Mouse (Mus musculus) forebrain, embryonic 15.5 days (tissue): ENCODE results near the gene Gpt2. TPM values are rescaled to one million over a fixed set of nuclear protein-coding genes. Genes with fewer than 3 reads are reported as not detected.

ENCODE experiments used
- ATAC-seq: fragments of 200-750 bp; cut with Nextera tagmentation; replicated peaks from 2 replicates; pipeline ENCODE4 v1.8.0; 2017; ENCODE audit warnings: mild to moderate bottlenecking, moderate TSS enrichment, moderate library complexity
- H3K27ac ChIP-seq: fragments of 300-500 bp; sonication (generic); replicated peaks from 2 replicates; pipeline ENCODE4 v1.5.1; 2015; ENCODE audit warnings: mild to moderate bottlenecking, inconsistent platforms
- H3K27me3 ChIP-seq: fragments of 300-500 bp; sonication (generic); 2 replicates; pipeline ENCODE4 v1.6.1; 2015; ENCODE audit warnings: inconsistent platforms
- H3K36me3 ChIP-seq: fragments of 300-500 bp; sonication (generic); 2 replicates; pipeline ENCODE4 v1.6.1; 2015; ENCODE audit warnings: mild to moderate bottlenecking, inconsistent platforms
- H3K4me1 ChIP-seq: fragments of 300-500 bp; sonication (generic); 2 replicates; pipeline ENCODE4 v1.6.1; 2015; ENCODE audit warnings: inconsistent platforms
- H3K4me2 ChIP-seq: fragments of 300-500 bp; sonication (generic); replicated peaks from 2 replicates; pipeline ENCODE4 v1.6.1; 2015; ENCODE audit warnings: mild to moderate bottlenecking, inconsistent platforms
- H3K4me3 ChIP-seq: fragments of 300-500 bp; sonication (generic); 2 replicates; pipeline ENCODE4 v1.5.1; 2015; ENCODE audit warnings: mild to moderate bottlenecking, inconsistent platforms
- H3K9ac ChIP-seq: fragments of 300-500 bp; sonication (generic); replicated peaks from 2 replicates; pipeline ENCODE4 v1.6.1; 2015; ENCODE audit warnings: mild to moderate bottlenecking, inconsistent platforms
- H3K9me3 ChIP-seq: fragments of 300-500 bp; sonication (generic); 2 replicates; pipeline ENCODE4 v1.6.1; 2016; ENCODE audit warnings: inconsistent platforms
- WGBS: fragments of 180-500 bp; shearing (Covaris S2); methylation state at CpG from one replicate; pipeline ENCODE4 v1.1.7; 2015; ENCODE audit warnings: mixed read lengths; 5-methylcytosine and 5-hydroxymethylcytosine counted together
- polyA plus RNA-seq: library from polyadenylated mRNA; unstranded; fragments of >200 nt; fragmentation: Nextera tagmentation; extraction: Ambion mirVana; gene quantifications from 2 replicates; pipeline ENCODE4 v1.2.1, GENCODE M21; 2015

Gene Gpt2
- polyA plus RNA-seq, 1 experiment from 2014 or later, result 40.9 TPM

DNA sequence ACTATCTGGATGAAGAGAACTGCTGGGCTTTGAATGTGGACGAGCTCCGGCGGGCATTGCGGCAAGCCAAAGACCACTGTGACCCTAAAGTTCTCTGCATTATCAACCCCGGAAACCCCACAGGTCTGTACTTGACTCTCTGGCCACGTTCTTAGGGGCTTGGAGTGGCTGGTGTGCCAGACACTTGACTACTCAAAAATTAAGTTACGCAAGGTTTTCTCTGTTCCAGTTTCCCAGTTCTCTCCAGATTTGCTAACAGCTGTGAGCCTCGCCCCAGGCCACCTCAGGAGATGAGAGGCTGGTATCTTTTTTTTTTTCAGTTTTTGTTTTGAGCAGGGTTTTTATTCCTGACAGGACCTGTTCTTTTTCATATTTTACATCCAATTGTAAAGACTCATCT is 19.9 kb downstream of the Gpt2 start:
- Histone ChIP-seq H3K4me3 (no peak overlapping the region), H3K27ac (no peak overlapping the region), H3K9me3 (no peaks in the 10 kb centered on the region), H3K4me2 (no peak overlapping the region), H3K36me3 (peaks cover 81% of the 10 kb centered on the region), H3K4me1 (no peaks in the 10 kb centered on the region), H3K9ac (no peak overlapping the region), H3K27me3 (no peaks in the 10 kb centered on the region)
- WGBS, result 89% methylated on average over 8 of the region's 8 CpGs
- no peak for ATAC-seq

DNA sequence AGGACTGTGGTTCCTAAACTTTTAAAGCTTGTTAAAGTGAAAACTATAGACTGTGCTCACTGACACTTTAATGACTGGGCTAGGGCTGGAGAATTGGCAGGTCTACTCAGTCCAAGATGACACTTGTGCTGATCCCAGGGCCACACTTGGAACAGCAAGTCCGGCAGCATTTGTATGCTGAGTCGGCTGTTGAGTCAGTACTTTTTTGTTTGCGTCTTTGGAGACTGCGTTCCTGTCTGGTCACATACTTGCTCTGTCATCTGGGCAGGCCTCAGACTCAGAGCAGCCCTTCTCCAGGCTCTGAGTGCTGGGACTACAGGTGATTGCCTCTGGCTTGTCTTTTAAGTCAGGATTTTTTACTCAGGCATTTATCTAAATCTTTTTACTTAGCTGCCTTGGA is 20.9 kb downstream of the Gpt2 start:
- H3K27me3 ChIP-seq, result no peaks in the 10 kb centered on the region
- 0 out of 2 replicates have a peak overlapping the region, but pooled peaks have one; percentile 19 for H3K27ac ChIP-seq
- H3K36me3 ChIP-seq, result peaks cover 87% of the 10 kb centered on the region
- no peaks in the 10 kb centered on the region for H3K4me1 ChIP-seq
- no peak overlapping the region for H3K4me3 ChIP-seq
- H3K9ac ChIP-seq, result no peak overlapping the region
- WGBS, result 88% methylated on average over 4 of the region's 4 CpGs
- H3K9me3 ChIP-seq, result no peaks in the 10 kb centered on the region
- no peak overlapping the region for H3K4me2 ChIP-seq
- no peak for ATAC-seq

DNA sequence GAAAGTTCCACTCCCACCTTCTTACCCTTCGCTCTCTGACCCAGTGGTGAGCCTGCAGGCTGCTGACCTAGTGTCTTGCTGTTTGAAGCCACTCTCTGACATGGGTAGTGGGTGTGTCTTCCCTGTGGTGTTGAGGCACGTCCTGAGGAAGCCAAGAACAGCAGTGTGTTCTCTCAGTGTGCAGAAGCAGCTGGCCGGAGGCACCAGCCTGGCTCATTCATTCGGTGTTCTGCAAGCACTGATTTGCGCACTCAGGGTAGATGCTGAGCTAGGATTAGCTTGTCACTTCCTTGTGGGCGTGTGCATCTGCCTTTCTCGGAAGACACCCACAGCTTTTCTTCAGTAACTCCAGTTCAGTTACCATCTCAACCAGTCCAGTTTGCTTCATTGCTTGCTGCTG is 23.0 kb downstream of the Gpt2 start:
- Histone ChIP-seq H3K4me1 (no peaks in the 10 kb centered on the region), H3K4me3 (no peak overlapping the region), H3K27ac (no peak overlapping the region), H3K9ac (no peak overlapping the region), H3K36me3 (peaks cover 83% of the 10 kb centered on the region), H3K9me3 (no peaks in the 10 kb centered on the region), H3K27me3 (no peaks in the 10 kb centered on the region), H3K4me2 (no peak overlapping the region)
- WGBS, result 76% methylated on average over 7 of the region's 7 CpGs
- ATAC-seq, result no peak

DNA sequence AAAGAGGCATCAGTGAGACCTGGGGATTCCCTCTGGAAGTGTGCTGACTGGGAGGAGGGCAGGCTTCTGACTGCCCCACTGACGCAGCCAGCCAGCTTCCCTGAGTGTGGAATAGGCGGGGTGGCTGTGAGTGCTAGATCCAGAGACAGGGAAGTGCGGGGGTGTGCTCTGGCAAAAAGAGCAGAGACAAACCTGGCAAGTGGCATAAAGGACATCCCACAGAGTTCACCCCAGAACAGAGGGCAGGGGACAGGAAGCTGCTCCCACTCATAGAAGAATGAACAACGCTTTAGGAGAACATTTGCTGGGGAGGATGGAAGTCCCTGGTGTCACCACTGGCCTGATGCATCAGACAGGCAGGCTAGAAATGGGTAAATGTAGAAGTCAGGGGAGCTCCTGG is 25.0 kb downstream of the Gpt2 start:
- Histone ChIP-seq H3K4me2 (no peak overlapping the region), H3K27ac (no peak overlapping the region), H3K9me3 (no peaks in the 10 kb centered on the region), H3K4me1 (no peaks in the 10 kb centered on the region), H3K4me3 (no peak overlapping the region), H3K27me3 (no peaks in the 10 kb centered on the region), H3K9ac (no peak overlapping the region), H3K36me3 (peaks cover 81% of the 10 kb centered on the region)
- WGBS, result 79% methylated on average over 4 of the region's 4 CpGs
- ATAC-seq, result no peak

DNA sequence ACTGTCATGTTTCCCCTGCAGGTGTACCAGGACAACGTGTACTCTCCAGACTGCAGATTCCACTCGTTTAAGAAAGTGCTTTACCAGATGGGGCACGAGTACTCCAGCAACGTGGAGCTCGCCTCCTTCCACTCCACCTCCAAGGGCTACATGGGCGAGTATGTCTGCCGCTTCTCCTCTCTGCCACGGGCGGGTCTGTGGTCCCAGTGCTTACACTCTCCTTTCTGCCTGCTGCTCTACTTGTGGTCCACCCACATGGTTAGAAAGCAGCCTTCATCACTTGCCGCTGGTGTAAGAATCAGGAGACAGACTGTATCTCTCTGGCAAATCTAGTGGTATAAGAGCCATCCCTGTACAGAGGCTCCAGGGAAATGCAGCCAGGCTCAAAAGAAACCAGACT is 25.6 kb downstream of the Gpt2 start:
- Histone ChIP-seq H3K27me3 (no peaks in the 10 kb centered on the region), H3K4me3 (no peak overlapping the region), H3K9me3 (no peaks in the 10 kb centered on the region), H3K4me2 (no peak overlapping the region), H3K4me1 (no peaks in the 10 kb centered on the region), H3K36me3 (peaks cover 82% of the 10 kb centered on the region), H3K9ac (no peak overlapping the region), H3K27ac (no peak overlapping the region)
- no peak for ATAC-seq
- 95% methylated on average over 10 of the region's 10 CpGs for WGBS

DNA sequence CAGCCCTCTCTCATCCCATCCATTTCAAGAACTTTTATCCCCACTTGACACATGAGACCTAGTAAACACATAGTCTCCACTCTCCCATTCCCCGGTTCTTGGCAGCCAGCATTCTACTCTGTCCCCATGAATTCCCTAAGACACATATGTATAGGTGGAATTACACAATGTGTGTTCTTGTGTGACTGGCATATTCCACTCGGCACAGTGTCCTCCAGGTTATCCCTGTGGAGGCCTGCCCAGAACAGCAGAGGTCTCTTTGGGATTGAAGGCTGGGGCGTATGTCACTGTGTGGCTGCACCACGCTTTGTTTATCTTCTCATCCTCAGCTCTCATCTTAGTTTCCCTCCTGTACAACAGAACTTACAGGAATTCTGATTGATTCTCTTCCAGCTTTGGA is 28.2 kb downstream of the Gpt2 start:
- Histone ChIP-seq H3K4me2 (no peak overlapping the region), H3K27me3 (no peaks in the 10 kb centered on the region), H3K4me1 (no peaks in the 10 kb centered on the region), H3K9me3 (no peaks in the 10 kb centered on the region), H3K36me3 (peaks cover 81% of the 10 kb centered on the region), H3K4me3 (no peak overlapping the region), H3K9ac (no peak overlapping the region), H3K27ac (no peak overlapping the region)
- no peak for ATAC-seq
- 92% methylated on average over 4 of the region's 4 CpGs for WGBS

DNA sequence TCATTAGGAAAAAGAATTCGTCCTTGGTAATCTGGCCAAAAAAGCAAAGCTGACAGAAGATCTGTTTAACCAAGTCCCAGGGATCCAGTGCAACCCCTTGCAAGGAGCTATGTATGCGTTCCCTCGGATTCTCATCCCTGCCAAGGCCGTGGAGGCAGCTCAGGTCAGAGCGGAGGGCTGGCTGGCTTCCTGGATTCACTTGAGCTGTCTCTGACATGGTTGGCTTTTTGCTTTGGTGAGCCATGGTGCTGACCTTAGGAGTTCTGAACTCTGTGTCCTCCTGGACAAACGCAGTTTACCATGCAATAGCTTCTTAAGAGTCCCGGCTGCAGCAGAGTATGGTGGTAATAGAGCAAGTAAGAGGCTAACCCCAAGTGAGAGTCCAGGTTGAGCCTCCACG is 29.0 kb downstream of the Gpt2 start:
- no peak overlapping the region for H3K4me2 ChIP-seq
- WGBS, result 94% methylated on average over 8 of the region's 8 CpGs
- ATAC-seq, result no peak
- no peaks in the 10 kb centered on the region for H3K4me1 ChIP-seq
- H3K36me3 ChIP-seq, result peaks cover 79% of the 10 kb centered on the region
- H3K27me3 ChIP-seq, result no peaks in the 10 kb centered on the region
- no peak overlapping the region for H3K9ac ChIP-seq
- H3K9me3 ChIP-seq, result no peaks in the 10 kb centered on the region
- no peak overlapping the region for H3K27ac ChIP-seq
- H3K4me3 ChIP-seq, result no peak overlapping the region

DNA sequence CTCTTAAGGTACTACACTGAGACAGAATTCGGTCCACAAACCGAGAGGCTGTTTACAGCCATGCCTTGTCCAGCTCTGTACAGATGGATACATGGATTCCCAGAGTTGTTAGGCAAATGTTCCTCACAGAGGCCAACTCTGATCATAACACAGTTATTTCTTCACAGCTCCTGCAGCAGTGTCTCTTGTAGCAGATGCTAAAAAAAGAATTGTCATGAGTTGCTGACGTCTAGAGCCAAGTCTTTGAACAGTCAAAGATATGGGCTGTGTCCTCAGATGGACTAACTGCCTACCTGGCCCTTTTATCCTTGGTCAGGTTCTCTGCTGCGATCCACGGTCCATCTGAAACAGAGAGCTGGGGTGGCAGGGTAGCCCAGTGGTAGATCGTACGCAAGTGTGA is 31.7 kb downstream of the Gpt2 start:
- no peak overlapping the region for H3K9ac ChIP-seq
- no peaks in the 10 kb centered on the region for H3K4me1 ChIP-seq
- H3K36me3 ChIP-seq, result peaks cover 61% of the 10 kb centered on the region
- H3K4me3 ChIP-seq, result no peak overlapping the region
- no peak overlapping the region for H3K27ac ChIP-seq
- H3K27me3 ChIP-seq, result no peaks in the 10 kb centered on the region
- no peaks in the 10 kb centered on the region for H3K9me3 ChIP-seq
- ATAC-seq, result no peak
- no peak overlapping the region for H3K4me2 ChIP-seq
- 97% methylated on average over 7 of the region's 7 CpGs for WGBS

DNA sequence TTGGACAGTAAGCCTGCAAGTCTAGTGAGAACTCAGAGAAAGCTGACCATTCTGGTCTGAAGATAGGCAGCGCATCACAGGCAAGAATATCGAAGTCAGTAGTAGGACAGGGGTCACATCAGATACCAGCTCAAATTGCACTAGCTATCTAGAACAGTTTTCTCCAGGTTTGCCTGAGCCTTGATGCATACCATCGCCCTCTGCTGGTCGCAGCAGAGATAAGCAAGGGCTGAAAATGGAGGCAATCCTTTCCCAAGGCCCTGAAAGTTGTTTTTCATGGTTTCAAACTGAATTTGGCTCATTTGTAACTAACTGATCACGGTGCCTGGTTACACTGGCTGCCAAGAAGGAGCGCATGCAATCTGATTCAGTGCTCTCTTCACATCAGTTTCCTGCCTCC is 33.7 kb downstream of the Gpt2 start:
- Histone ChIP-seq H3K4me1 (no peaks in the 10 kb centered on the region), H3K36me3 (peaks cover 52% of the 10 kb centered on the region), H3K4me3 (no peak overlapping the region), H3K4me2 (no peak overlapping the region), H3K27ac (no peak overlapping the region), H3K9me3 (no peaks in the 10 kb centered on the region), H3K27me3 (no peaks in the 10 kb centered on the region), H3K9ac (no peak overlapping the region)
- 35% methylated on average over 6 of the region's 6 CpGs for WGBS
- no peak for ATAC-seq

DNA sequence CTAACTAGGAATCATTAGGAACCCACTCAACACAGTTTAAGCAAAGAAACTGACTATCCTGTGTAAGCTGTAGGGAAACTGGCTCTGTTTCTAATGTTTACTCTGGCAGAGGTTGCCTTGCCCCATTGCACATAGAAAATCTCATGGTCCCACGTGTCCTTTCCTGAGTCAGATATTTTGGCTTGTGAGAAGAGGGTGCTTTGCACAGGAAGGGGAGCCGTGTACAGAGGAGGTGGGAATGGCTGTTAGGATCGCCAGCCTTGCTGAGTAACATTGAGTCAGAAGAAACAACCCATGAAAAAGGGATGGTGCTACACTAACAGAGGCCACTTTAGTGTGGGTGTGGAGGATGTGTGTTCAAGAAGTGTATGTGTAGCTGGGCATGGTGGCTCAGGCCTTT is 36.6 kb downstream of the Gpt2 start:
- 85% methylated on average over 3 of the region's 3 CpGs for WGBS
- Histone ChIP-seq H3K36me3 (peaks cover 24% of the 10 kb centered on the region), H3K4me2 (no peak overlapping the region), H3K9ac (no peak overlapping the region), H3K4me3 (no peak overlapping the region), H3K9me3 (no peaks in the 10 kb centered on the region), H3K27ac (no peak overlapping the region), H3K4me1 (no peaks in the 10 kb centered on the region), H3K27me3 (no peaks in the 10 kb centered on the region)
- no peak for ATAC-seq

DNA sequence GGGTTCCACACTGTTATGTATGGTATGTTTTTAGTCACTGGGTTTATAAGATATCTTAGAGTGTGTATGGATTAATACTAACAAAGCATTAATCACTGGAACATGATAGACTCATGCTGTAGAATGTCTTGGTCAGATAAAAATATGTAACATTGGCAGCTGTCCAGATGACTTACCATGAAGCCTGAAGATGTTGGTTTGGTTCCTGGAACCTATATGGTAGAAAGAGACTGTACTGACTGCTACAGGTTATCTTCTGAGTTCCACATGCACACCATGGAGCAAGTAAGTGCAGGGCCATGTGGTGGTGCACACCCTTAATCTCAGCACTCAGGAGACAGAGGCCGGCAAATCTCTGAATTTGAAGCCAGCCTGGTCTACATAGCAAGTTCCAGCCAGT is 38.3 kb downstream of the Gpt2 start:
- Histone ChIP-seq H3K4me1 (no peaks in the 10 kb centered on the region), H3K27ac (no peak overlapping the region), H3K36me3 (peaks cover 23% of the 10 kb centered on the region), H3K4me3 (no peak overlapping the region), H3K4me2 (no peak overlapping the region), H3K9ac (no peak overlapping the region), H3K9me3 (no peaks in the 10 kb centered on the region), H3K27me3 (no peaks in the 10 kb centered on the region)
- WGBS, result 88% methylated on average over 1 of the region's 1 CpGs
- ATAC-seq, result no peak

DNA sequence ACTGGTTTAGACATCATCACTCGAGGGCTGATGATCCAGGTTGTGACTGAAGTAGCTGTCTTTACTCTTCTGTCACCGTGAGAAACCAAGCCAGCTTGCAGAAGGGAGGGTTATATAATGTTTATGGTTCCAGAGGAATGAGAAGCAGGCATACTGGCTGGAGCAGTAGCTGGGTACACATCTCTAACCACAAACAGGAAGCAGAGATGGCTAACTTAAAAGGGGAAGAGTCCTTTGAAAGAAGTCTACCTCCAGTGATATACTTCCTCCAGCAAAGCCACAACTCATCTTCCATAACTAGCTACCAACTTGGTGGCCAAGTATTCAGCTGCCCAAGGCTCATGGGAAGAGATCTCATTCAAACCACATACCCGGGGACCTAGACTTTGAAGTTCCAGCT is 39.1 kb downstream of the Gpt2 start:
- no peak overlapping the region for H3K4me2 ChIP-seq
- WGBS, result 91% methylated on average over 3 of the region's 3 CpGs
- H3K9me3 ChIP-seq, result no peaks in the 10 kb centered on the region
- no peak overlapping the region for H3K27ac ChIP-seq
- no peak overlapping the region for H3K4me3 ChIP-seq
- no peaks in the 10 kb centered on the region for H3K4me1 ChIP-seq
- H3K9ac ChIP-seq, result no peak overlapping the region
- ATAC-seq, result no peak
- peaks cover 24% of the 10 kb centered on the region for H3K36me3 ChIP-seq
- H3K27me3 ChIP-seq, result no peaks in the 10 kb centered on the region

DNA sequence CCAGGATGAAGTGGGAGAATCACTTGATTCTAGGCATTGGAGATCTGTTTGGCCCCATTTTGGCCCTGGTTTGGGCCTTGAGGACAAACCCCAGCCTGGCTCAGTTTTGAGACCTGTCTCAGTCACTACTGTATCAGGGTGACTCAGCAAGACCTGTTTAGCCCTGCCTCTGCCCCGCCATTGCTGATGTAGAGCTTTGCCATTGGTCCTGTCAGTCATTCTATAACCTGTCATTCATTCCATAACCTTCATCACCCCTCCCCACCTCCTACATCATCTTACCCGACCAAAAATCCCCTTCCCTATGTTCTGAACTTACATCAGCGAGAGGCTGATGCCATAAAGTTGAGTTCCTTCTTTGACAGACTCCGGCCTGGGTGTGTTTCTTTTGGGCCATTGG is 40.5 kb downstream of the Gpt2 start:
- Histone ChIP-seq H3K9ac (no peak overlapping the region), H3K4me3 (no peak overlapping the region), H3K4me1 (no peaks in the 10 kb centered on the region), H3K4me2 (no peak overlapping the region), H3K27ac (no peak overlapping the region), H3K9me3 (no peaks in the 10 kb centered on the region), H3K27me3 (no peaks in the 10 kb centered on the region), H3K36me3 (peaks cover 35% of the 10 kb centered on the region)
- 89% methylated on average over 4 of the region's 4 CpGs for WGBS
- no peak for ATAC-seq
